Mouse (Mus musculus) midbrain, postnatal 0 days (tissue): ENCODE results near the gene Epb41l2. TPM values are rescaled to one million over a fixed set of nuclear protein-coding genes. Genes with fewer than 3 reads are reported as not detected.

Source experiments
- ATAC-seq: fragments of 200-750 bp; cut with Nextera tagmentation; 2 replicates; pipeline ENCODE4 v1.8.0; 2017; ENCODE audit warnings: moderate number of reproducible peaks, mild to moderate bottlenecking, moderate TSS enrichment, moderate library complexity; ENCODE audit not compliant: low FRiP score
- DNase-seq: peaks from one replicate; pipeline ENCODE4 v3.0.0-alpha.2; 2015; ENCODE audit warnings: low spot score
- H3K27ac ChIP-seq: fragments of 300-500 bp; sonication (generic); 2 replicates; pipeline ENCODE4 v1.5.1; 2014; ENCODE audit warnings: low read depth, mild to moderate bottlenecking, low read length, mixed read lengths
- H3K27me3 ChIP-seq: fragments of 300-500 bp; sonication (generic); 2 replicates; pipeline ENCODE4 v1.6.1; 2014; ENCODE audit warnings: low read length, control low read depth, mixed read lengths; ENCODE audit not compliant: insufficient read depth
- H3K36me3 ChIP-seq: fragments of 300-500 bp; sonication (generic); 2 replicates; pipeline ENCODE4 v1.6.1; 2014; ENCODE audit warnings: low read length, control low read depth, mixed read lengths; ENCODE audit not compliant: insufficient read depth
- H3K4me1 ChIP-seq: fragments of 300-500 bp; sonication (generic); 2 replicates; pipeline ENCODE4 v1.6.1; 2014; ENCODE audit warnings: mild to moderate bottlenecking, control low read depth, antibody characterized with exemption, low read length, mixed read lengths; ENCODE audit not compliant: insufficient read depth
- H3K4me2 ChIP-seq: fragments of 300-500 bp; sonication (generic); 2 replicates; pipeline ENCODE4 v1.6.1; 2014; ENCODE audit warnings: low read depth, mild to moderate bottlenecking, low read length, mixed read lengths; ENCODE audit not compliant: poor library complexity, severe bottlenecking
- H3K4me3 ChIP-seq: fragments of 300-500 bp; sonication (generic); 2 replicates; pipeline ENCODE4 v1.5.1; 2014; ENCODE audit warnings: low read depth, mild to moderate bottlenecking, low read length, moderate library complexity
- H3K9ac ChIP-seq: fragments of 300-500 bp; sonication (generic); replicated peaks from 2 replicates; pipeline ENCODE4 v1.6.1; 2014; ENCODE audit warnings: mild to moderate bottlenecking, low read length, moderate library complexity, mixed read lengths; ENCODE audit not compliant: poor library complexity, severe bottlenecking
- H3K9me3 ChIP-seq: fragments of 300-500 bp; sonication (generic); 2 replicates; pipeline ENCODE4 v1.6.1; 2016; ENCODE audit warnings: low read length, control low read depth
- CTCF ChIP-seq: IDR thresholded peaks from 2 replicates; pipeline ENCODE4 v1.5.1; 2016; ENCODE audit warnings: antibody characterized with exemption, mild to moderate bottlenecking
- WGBS: fragments of 180-500 bp; shearing (Covaris S2); extraction: QIAGEN DNeasy Blood & Tissue Kit; methylation state at CpG from one replicate; pipeline ENCODE4 v1.1.7; 2014; 5-methylcytosine and 5-hydroxymethylcytosine counted together
- polyA plus RNA-seq: library from polyadenylated mRNA; unstranded; fragments of >200 nt; fragmentation: Nextera tagmentation; extraction: Ambion mirVana; gene quantifications from 2 replicates; pipeline ENCODE4 v1.2.1, GENCODE M21; 2015
- total RNA-seq: library from RNA; depleted of rRNA; stranded (reverse); fragments of >200 nt; gene quantifications from 2 replicates; pipeline ENCODE4 v1.2.3, GENCODE M21; 2014

Epb41l2 gene
- total and polyA plus RNA-seq, 2 experiments from 2014 or later: 21.8 to 51.7 TPM

GRCm38 (mm10) chr10:25330094-25330493 is 29.5 kb upstream of the Epb41l2 start:
- ATAC-seq (no peak), DNase-seq (no peak)
- TF ChIP-seq CTCF: no peak
- Histone ChIP-seq H3K4me2 (no peak overlapping the region), H3K36me3 (no peaks in the 10 kb centered on the region), H3K4me3 (no peak overlapping the region), H3K27ac (no peak overlapping the region), H3K27me3 (no peaks in the 10 kb centered on the region), H3K9ac (no peak overlapping the region), H3K4me1 (no peaks in the 10 kb centered on the region), H3K9me3 (no peaks in the 10 kb centered on the region)
- 92% methylated on average over 7 of the region's 7 CpGs for WGBS

DNA sequence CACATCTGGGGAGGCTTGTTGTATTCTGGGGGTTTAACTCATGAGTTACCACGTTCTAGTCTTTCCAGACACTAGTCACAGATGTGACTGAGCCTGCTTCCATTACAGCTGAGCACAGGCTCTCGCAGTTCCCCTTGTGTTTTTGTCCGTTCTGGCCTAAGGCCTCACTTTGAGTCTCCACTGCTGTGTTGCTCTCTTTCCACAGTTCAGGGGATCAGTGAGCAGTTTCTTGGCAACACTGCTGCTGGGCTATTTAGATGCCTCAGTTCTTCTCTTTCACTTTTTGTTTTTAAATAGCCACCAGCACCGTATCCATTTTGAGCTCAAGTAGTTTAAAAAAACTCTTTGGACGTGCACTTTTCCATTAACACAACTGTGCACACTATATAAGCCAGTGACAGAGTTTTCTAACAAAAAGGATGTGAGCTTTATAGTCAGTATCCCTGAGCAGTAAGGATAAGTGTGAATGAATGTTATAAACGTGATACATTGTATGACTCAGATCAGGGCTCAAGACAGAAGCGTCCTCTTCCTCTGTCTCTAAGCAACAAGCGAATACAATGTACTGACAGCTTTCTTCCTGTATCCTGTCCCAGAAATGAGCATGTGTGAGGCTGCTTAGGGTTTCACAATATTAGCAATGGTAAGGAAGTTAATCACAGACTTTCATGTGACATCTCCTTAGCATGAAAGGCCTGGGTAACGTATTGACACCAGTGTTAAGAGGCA is 28.1 kb upstream of the Epb41l2 start:
- Histone ChIP-seq H3K4me2 (no peak overlapping the region), H3K4me1 (no peaks in the 10 kb centered on the region), H3K27me3 (no peaks in the 10 kb centered on the region), H3K9ac (no peak overlapping the region), H3K27ac (peak overlapping the region; percentile 26; the same call in 1 of the 2 replicates), H3K4me3 (no peak overlapping the region), H3K9me3 (no peaks in the 10 kb centered on the region), H3K36me3 (no peaks in the 10 kb centered on the region)
- DNase-seq (no peak), ATAC-seq (no peak)
- TF ChIP-seq CTCF: no peak
- 38% methylated on average over 9 of the region's 9 CpGs for WGBS

GRCm38 (mm10) chr10:25333390-25334079 is 26.1 kb upstream of the Epb41l2 start:
- no peak overlapping the region for H3K4me2 ChIP-seq
- H3K9ac ChIP-seq: no peak overlapping the region
- no peak overlapping the region for H3K27ac ChIP-seq
- H3K4me1 ChIP-seq: no peaks in the 10 kb centered on the region
- 78% methylated on average over 4 of the region's 4 CpGs for whole genome bisulfite sequencing
- H3K36me3 ChIP-seq: no peaks in the 10 kb centered on the region
- no peak for TF ChIP-seq CTCF
- no peaks in the 10 kb centered on the region for H3K9me3 ChIP-seq
- DNase-seq (no peak), ATAC-seq (no peak)
- H3K4me3 ChIP-seq: no peak overlapping the region
- H3K27me3 ChIP-seq: no peaks in the 10 kb centered on the region

GRCm38 (mm10) chr10:25340675-25341074 is 18.9 kb upstream of the Epb41l2 start:
- 97% methylated on average over 5 of the region's 5 CpGs for WGBS
- no peaks in the 10 kb centered on the region for H3K36me3 ChIP-seq
- no peak overlapping the region for H3K4me2 ChIP-seq
- no peak overlapping the region for H3K27ac ChIP-seq
- no peaks in the 10 kb centered on the region for H3K4me1 ChIP-seq
- H3K9me3 ChIP-seq: no peaks in the 10 kb centered on the region
- no peaks in the 10 kb centered on the region for H3K27me3 ChIP-seq
- no peak for TF ChIP-seq CTCF
- no peak for ATAC-seq
- H3K9ac ChIP-seq: no peak overlapping the region
- no peak overlapping the region for H3K4me3 ChIP-seq
- DNase-seq: no peak

DNA sequence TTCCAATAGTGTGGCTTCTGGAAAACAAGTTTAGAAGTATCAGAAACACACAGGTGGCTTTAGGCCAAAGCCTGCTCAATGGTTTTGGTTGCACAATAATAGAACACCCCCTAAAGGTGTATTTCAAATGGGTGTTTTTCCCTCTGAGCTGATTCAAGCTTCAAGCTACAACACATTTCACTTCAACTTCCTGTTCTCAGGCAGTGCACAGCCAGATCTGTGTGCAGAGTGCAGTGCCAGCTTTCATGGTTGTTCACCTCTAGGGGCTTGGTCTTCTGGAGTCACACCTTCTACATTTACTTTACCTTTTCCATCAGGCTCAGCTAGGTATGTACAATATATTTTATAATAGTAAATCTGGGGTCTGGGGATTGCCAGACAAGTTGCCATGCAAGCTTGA is 16.8 kb upstream of the Epb41l2 start:
- Histone ChIP-seq H3K27me3 (no peaks in the 10 kb centered on the region), H3K4me2 (no peak overlapping the region), H3K36me3 (no peaks in the 10 kb centered on the region), H3K4me1 (no peaks in the 10 kb centered on the region), H3K4me3 (no peak overlapping the region), H3K27ac (no peak overlapping the region), H3K9ac (no peak overlapping the region), H3K9me3 (no peaks in the 10 kb centered on the region)
- no peak for TF ChIP-seq CTCF
- DNase-seq (no peak), ATAC-seq (no peak)

GRCm38 (mm10) chr10:25353941-25354340 is 5.7 kb upstream of the Epb41l2 start:
- TF ChIP-seq CTCF: no peak
- H3K9ac ChIP-seq: no peak overlapping the region
- WGBS: 93% methylated on average over 3 of the region's 3 CpGs
- no peaks in the 10 kb centered on the region for H3K9me3 ChIP-seq
- no peaks in the 10 kb centered on the region for H3K4me1 ChIP-seq
- H3K36me3 ChIP-seq: no peaks in the 10 kb centered on the region
- no peak overlapping the region for H3K27ac ChIP-seq
- no peak overlapping the region for H3K4me2 ChIP-seq
- no peaks in the 10 kb centered on the region for H3K27me3 ChIP-seq
- no peak overlapping the region for H3K4me3 ChIP-seq
- no peak for ATAC-seq
- no peak for DNase-seq
